Mouse (Mus musculus): ENCODE data around the gene Gngt1. TPM values are rescaled to one million over a fixed set of nuclear protein-coding genes. Genes with fewer than 3 reads are reported as not detected.
A peak's percentile ranks its signal among the peaks of the same experiment; 100 is the strongest.

Gngt1 gene
- total RNA-seq (2021), result not detected in 2 replicates
- long read RNA-seq, result 0 reads

DNA sequence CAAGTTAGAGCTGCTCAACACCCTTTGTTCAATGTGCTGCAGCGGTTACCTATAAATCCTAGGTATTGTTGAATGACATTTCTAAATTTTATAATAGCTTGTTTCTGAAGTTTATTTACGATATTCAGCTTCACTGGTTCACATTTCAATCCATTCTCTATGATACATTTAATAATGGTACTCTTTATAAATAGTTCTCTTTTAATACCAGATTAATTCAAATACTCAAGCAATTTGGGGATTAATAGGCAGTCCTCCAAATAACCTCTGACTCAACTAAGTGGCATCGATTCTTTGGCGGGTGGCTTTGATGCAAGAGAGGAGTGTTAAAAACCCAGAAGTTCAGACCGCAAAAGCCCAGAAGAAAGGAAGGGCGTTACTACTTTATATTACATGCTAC, at the start of gene Gngt1:
Gngt1 (plus strand) TSS at position 301 of the 400 bp plus-strand sequence.
- DNase-seq, result no peak

DNA sequence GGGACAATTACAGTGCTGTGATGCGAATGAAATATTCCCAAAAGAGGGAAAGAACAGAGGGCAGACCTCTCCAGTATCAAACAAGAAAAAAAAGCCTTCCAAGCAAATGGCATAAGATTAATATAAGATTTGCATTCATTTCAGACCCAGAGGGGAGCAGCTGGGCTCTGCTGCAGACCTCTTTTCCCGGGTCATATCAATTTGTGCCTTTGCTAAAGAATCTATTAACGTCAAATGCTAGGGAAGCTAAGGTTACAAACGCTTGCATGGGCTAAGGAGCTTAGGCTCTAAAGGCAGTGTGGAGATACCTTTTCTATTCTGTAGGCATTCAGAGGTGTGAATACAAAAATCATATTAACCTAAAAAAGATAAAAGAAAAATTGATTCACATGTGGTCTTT, 38.6 kb upstream of the Gngt1 start:
- DNase-seq, result no peak

DNA sequence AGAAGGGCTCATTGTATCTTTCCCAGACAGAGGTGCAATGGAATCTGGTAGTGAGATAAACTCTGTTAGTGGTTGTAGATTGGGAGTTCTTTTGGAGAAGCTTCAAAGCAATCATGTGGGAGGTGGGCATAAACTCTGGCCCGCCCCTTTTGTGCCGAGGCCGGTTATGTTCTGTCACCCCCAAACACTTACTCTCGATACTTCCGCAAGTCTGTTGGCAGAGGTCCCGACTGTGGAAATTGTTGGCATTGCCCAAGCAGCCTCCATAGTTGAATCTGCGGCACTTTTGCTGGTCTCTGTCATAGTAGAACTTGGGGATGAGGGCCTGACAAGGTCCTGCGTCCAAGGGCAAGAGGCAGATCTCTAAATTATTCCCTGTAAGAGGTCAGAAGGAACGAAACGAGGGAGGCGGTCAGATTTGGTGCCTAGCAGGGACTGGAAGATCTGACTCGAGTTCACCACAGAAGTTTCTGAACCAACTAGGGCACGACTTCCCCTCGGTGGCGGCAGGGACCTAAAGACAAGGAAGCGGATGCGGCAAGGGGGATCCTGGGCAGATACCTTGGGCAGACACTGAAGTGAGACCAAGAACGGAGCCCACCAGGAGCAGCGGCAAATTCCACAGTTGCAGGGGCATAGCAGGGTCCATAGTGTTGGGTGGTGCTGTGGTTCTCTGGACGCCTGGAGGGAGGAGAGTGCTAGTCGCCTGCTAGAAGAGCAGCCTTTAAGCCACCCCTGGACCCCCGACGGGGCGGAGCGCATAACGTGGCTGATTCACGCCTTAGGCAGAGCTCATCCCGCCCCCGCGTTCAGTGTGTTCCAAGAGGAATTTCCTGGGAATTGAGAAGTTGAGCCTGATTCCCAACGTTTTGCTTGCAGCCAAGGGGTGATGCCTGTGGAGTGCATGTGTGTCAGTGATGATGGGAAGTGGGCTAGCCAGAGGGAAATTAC, 25.6 kb upstream of the Gngt1 start:
- peak; percentile 11 for DNase-seq

DNA sequence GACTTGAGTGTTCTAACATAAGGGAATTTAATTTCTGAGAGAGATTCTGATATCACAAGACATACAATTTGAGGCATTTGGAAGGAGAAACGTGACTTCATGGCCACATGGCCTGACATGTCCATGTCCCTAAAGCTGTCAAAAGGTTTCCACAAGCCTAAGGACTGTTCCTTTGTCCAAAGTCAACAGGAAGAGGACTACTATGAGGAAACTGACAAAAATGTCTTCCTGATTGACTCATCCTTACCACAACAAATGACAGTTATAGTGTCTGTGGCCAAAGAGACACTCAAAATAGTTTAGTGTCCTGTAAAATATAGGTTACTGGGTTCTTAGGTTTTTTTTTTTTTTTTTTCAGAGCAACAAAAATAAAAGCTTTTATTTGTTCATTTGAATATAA, 19.9 kb upstream of the Gngt1 start:
- DNase-seq, result no peak

DNA sequence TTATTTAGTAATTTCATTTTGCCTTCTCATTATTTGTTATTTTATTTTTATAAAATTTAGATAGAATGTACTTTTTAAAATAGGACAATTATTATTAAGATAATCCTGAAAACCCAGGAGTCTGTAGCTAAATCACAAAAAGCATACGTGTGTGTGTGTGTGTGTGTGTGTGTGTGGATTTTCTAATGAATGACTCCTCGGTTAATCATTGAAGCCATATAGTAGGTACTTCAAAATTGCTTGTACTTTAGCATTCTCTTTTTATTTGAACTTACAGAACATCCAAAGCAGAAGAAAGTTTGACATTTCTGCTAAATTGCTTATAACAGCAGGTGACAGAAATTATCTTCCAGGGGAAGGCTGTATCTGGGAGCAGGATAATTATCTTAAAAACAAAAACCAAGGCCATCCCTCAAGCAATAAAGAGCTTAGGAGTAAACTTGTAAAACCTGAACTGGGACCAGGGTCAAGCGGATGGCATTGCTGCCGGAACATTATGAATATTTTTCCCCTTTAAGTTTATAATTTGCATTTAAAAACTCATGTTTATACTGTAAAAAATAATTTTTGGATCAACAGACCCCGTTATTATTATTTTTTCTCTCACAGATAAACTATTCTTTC, 10.8 kb upstream of the Gngt1 start:
- DNase-seq, result no peak

DNA sequence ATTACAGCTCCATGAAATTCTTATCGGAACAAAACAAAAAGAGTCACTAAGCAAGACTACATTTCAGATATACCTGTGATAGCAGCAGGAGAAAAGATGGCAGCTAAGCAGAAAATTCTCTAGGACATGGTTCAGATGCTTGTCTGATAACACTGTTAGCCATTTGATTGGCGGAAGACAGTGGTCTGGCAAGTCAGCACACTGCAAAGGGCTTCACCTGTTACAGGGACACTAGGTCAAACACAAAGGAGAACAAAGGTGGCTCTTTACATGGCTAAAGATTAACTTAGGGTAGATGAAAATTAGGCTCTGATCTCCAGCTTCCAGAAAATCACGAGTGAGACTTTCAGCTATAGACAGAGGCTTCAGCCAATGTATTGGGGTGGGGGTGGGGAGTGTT, 4.8 kb upstream of the Gngt1 start, which contains the start of gene Tfpi2:
Tfpi2 (minus strand) TSS at position 170 of the 400 bp plus-strand sequence.
- no peak for DNase-seq

DNA sequence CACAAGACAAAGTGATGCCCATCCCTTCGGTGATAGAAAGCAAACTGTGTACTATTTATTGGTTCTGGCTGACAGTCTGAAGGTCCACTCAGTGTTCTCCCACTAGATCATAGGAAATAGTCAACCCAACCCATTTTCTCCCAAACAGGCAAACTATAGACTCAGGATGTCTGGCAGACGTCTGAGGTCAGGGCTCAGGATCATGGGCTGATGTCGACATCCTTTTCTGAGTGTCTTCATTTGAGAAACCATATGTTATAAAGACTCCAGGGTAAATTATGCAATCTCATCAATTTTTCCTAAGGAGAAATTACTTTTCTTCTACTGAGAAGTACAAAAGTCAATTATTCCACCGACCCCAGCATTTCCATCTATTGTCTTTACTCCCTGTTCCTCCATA, 4.5 kb downstream of the Gngt1 start:
- DNase-seq, result no peak

DNA sequence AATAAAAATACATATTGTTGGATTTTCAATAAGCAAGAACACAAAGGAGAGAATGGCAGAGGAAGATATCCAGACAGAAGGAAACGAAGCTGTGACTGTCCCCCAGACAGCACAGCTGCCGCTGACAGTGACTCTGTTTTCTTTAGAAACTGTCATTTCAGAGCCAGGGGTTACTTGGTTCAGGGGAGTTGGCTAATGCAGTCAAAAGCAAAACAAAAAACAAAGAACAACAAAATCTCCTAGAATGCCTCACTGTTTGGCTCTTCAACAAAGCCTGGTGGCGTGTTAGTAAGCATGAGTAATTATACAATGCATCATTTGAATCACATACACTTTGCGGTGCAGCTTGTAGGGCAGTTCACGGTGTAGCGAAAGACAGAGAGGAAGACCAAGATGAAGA, 5.7 kb downstream of the Gngt1 start:
- no peak for DNase-seq

DNA sequence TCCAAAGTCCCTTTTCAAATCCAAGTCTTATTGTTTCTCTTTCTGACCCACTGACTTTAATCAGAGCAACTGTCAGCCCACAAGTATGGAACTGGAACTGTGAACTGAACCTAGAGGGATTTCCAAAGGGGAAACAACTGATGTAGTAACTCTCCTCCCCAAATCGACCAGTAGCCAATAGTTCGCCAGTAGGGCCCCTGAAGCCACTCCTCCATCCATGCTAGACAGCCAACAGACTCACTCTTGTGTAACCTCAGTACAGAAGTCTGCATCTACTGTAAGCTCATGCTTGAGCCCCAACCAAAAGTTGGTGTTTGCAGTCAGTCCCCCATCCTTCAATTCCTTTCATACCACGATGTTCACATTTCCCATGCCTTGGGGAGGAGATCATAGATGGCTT, 7.1 kb downstream of the Gngt1 start:
- no peak for DNase-seq

DNA sequence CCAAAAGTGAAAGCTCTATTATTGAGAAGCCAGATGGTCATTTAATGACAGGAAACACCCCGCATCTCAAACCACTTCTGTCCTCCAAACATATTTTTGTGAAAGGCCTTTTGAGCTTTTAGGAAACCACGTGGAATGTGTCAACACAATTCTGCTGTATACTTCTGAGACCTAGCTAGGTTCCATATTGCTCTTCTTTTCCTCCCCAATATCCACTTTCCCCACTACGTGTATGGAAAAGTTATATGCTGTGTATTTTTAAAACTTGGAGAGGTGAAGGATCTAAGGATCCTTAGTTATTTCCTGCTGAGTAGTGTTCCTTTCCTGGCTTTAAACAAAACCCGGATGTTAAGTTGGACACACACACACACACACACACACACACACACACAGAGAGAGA, 9.9 kb downstream of the Gngt1 start:
- no peak for DNase-seq

DNA sequence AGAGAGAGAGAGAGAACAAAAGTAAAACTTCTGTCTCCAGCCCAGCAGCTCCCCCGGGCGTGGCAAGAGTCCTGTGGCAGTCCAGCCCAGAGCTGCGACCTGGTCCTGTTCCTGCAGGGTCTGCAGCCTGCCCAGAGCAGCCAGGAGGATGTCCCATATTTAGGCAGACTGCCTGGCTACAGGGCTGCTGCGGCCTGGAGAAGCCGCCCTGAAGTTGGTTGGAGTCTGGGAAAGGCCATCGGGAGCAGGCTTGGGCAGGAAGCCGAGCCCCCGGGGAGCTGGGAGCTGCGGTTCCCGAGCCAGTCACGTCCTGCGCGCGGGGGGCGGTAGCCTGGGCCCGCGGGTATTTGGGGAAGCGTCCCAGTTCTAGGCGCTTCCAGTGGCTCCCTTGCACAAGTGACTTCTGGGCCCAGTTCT, 10.3 kb downstream of the Gngt1 start, which contains the start of gene Gng11:
Gng11 (plus strand) TSS at position 15 of the 417 bp plus-strand sequence.
- peak; percentile 66 for DNase-seq

DNA sequence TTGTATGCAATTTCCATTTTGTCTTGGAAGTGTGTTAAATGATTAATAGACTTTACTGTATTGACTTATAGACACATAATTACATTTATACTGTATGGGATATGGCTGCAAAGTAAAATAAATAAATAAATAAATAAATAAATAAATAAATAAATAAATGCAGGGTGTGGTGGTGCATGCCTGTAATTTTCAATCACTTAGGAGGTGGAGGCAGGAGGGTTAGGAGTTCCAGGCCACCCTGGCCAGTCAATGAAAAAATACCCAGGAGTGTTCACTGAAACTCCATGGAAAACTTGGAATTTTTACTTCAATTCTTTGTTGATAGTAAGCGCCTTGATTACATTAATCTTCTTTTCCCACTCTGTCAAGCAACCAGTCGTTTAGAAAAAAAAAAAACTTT, 11.2 kb downstream of the Gngt1 start:
- DNase-seq, result no peak

DNA sequence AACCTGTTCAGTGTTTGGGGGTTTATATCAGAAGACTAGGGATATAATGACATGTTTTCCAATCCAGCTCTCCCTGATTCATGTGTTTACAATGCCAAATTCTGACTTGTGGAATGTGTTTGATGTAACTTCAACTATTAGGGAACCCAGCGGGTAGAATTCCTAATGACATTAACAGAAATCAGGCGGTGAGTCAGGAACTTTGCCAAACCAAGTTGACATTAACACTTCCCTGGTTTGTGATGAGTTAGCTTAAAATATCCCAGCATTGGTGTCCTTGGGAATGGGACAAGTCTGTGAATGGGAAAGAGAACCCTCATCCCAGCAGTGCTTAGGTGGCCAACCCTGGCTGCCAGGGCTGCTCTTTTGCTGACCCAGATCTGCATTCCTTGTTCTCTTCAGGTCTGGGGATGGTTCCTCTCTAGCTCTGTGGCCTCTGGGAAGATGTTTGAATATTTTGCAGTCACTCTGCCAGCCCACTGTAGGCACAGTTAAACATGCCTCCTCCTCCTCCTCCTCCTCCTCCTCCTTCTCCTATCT, 15.0 kb downstream of the Gngt1 start:
- DNase-seq, result no peak

DNA sequence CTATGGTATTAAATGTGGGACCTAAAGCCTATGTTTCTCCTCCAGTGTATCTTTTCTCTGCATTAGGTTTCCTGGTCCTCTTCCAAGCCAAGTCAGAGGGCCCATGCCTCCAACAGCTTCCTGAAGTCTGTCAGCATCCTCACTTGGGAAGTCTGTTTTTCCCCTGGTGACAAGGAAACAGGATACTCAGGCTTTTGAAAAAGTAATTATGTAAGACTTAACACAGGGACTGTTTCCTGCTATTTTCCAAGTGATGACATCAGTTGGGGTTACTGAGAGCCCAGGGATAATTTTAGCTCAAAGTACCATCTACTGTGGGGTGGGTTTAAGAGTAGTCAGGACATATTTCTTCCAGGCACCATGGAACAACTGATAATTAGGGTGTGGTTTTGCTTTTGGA, 16.0 kb downstream of the Gngt1 start:
- no peak for DNase-seq

DNA sequence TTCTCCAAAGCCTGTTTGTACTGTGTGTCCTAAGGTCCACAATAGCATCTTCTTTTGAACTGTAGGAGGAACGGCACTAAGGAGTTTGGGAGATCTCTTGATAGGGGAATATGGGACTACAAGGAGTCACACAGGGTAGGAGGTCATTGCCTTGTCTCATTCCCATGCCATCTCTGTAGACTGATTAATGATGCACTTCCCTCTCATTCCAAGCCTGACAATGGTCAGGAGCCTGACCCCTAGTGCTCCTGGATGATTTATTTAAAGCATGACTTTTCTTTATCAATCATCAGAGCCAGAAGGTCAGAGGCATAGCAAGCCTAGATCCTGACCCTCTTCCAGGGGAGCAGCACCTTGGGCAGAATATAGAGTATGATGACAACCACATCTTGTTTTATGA, 29.1 kb downstream of the Gngt1 start:
- DNase-seq, result no peak

DNA sequence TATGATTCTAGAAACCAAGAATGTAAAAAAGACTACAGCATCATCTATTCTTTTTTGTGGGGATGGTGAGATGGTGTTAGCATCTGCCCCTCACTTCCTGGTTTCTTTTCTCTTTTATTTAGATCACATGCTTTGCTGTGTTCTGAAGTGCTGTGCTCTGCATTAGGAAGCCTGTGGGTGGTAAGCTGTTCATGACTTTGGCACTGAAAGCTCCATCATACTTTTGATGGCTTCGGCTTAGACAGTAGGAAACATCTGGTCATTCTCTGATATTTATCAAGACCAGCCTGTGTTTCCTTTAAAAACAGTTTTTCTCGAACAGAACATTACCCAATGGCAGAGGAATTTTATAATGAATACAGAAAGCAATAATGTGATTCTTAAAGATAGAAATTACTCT, 32.8 kb downstream of the Gngt1 start:
- DNase-seq, result no peak

DNA sequence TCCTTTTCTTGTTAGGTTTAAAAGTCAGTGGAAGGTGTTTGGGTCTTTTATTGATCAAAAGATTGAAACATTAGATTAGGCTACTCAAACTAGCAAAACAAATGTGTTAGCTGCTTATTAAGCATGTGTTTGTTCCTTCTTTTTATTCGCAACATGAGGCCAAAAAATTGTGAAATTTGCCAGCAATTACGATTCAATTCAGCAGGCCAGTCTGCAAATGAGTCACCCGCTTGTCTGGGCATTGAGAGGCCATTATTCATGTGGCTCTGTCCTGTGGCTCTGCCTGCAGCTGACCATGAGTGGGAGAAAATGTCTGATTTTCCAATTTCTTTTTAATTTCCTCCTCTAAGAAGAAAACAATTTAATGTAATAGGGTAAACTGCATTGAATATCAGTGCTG, 37.4 kb downstream of the Gngt1 start:
- DNase-seq, result peak; percentile 2

DNA sequence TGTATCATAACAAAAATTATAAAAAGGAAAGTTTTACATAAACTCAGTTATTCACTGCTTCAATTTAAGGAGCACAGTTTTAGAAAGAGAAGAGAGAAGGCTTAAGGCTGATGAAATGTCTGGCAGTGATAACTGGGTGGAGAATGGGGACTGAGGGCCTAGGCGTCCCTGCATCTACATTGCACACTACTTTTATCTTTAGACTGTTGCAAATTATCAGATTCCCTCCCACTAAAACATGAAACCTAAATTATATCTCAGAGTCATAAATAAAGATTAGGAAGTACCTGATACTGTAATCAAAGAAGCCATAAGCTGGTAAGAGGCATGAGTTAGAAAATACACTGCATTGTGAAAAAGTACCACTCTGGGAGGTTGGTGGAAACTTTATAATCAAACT, 48.2 kb downstream of the Gngt1 start:
- no peak for DNase-seq

Other genes starting within 250 kb of the Gngt1 start
- gene Calcr, start 229.1 kb upstream of the Gngt1 start, total RNA-seq (2021), result not detected in 2 replicates
- gene Tfpi2, start 4.9 kb upstream of the Gngt1 start, total RNA-seq (2021), result 4.1 and 6.0 TPM in 2 replicates
- 23.4 and 29.8 TPM in 2 replicates for gene Gng11, start 10.1 kb downstream of the Gngt1 start, total RNA-seq (2021)
- 43.7 and 60.9 TPM in 2 replicates for gene Bet1, start 93.2 kb downstream of the Gngt1 start, total RNA-seq (2021)

Data from adrenal gland, postnatal 25 days (tissue).